Mouse (Mus musculus): ENCODE measurements around the gene Sugct.

The Sugct gene

DNA sequence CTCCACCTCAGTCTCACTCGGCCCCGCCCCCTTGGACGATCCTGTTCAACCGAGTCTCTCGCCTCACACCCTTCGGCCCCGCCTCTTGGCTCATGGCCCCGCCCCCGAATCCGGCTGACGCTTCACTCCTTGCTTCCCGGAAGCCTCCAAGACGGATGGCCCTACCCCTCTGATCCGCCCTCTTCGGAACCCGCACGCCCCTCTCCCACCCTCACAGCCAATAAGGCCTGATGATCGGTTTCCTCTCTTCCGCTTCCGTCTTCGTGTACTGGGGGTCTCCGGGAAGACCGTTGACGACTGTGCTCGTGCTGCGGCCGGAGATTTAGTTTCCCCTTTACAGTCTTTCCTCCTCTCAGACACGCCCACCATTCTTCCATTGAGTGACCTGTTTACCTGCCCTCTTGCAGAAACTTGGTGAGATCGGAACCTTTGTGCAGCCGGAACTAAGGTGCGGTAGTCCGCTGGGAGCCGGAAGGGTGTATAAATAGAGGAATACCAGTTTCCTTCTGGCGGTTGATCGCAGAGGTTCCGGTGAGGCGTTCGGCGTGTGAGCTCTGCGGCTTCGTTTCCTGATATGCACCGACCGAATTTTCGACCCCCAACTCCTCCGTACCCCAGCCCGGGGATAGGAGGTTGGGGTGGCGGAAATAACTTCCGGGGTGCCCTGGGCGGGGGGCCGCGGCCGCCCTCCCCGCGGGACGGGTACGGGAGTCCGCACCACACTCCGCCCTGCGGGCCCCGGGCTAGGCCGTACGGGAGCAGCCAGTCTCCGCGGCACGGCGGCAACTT is at the start of gene Sugct, which contains the start of gene Mplkip:
Sugct (minus strand) TSS at position 643 of the 789 bp plus-strand sequence.
Mplkip (plus strand) TSS at position 282 of the 789 bp plus-strand sequence.
- DNase-seq (ENCODE audit: low spot score in 2 of 2), result peak; percentile 100

GRCm38 (mm10) chr13:17728798-17729197 is 33.4 kb upstream of the Sugct start:
- no peak for DNase-seq (ENCODE audit: low spot score in 2 of 2)

- DNase-seq (ENCODE audit: low spot score in 2 of 2), result no peak
Measured at GRCm38 (mm10) chr13:17727922-17728321, 32.6 kb upstream of the Sugct start.

GRCm38 (mm10) chr13:17717357-17717756 is 22.0 kb upstream of the Sugct start:
- no peak for DNase-seq (ENCODE audit: low spot score in 2 of 2)

DNA sequence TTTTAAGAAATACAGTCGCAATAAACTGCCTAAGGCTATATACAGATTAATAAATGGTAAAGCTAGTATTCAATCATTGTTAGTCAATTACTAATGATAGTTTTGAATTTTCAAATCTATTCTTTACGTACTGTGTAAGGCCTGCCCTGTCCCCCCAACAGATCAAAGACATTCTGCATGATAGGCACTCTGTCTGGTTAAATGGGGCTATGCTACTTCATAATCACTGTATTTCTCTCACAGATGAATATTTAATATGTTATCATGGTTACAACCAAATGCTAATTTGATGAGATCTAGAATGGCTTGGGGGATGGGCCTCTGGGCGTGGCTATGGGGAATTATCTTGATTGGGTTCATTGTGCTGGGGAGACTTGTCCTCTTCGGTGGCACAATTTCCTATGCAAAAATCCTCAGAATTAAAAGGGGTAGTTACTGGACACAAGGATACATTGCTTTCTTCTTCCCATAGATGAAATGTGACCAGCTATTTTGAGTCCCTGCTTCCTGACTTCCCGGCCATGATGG is 13.5 kb upstream of the Sugct start:
- DNase-seq (ENCODE audit: low spot score in 2 of 2), result no peak

GRCm38 (mm10) chr13:17705188-17705826 is 10.0 kb upstream of the Sugct start:
- no peak for DNase-seq (ENCODE audit: low spot score in 2 of 2)

- DNase-seq (ENCODE audit: low spot score in 2 of 2), result no peak
Measured at GRCm38 (mm10) chr13:17702311-17702710, 7.0 kb upstream of the Sugct start.

GRCm38 (mm10) chr13:17701322-17701721 is 6.0 kb upstream of the Sugct start:
- DNase-seq (ENCODE audit: low spot score in 2 of 2), result no peak

DNA sequence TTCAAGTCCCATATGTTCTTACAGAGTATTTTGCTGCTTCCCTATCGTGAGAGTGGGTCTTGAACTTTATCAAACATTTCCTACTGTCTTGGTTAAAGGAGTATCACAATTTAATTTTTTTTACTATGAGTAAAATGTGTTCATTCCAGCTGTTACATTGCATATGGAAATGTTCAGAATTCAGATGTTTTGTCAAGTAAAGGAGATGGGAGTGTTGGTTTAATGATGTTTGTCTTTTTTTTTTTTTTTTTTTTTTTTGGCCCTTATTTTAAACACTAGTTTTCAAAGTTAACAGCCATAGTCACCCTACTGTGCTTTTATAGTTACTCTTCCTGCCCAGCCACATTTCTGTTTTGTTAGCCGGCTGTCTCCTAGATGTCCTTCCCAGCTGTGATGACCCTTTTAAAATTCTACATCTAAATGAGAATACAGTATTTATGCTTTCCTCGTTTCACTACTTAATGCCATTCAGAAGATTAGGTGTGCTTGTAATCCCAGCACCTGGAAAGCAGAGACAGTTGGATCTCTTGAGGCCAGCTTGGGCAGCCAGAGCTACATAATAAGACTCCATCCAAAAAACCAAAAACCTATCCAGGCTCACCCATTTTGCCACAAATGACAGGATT is 4.8 kb upstream of the Sugct start:
- DNase-seq (ENCODE audit: low spot score in 2 of 2), result no peak

DNA sequence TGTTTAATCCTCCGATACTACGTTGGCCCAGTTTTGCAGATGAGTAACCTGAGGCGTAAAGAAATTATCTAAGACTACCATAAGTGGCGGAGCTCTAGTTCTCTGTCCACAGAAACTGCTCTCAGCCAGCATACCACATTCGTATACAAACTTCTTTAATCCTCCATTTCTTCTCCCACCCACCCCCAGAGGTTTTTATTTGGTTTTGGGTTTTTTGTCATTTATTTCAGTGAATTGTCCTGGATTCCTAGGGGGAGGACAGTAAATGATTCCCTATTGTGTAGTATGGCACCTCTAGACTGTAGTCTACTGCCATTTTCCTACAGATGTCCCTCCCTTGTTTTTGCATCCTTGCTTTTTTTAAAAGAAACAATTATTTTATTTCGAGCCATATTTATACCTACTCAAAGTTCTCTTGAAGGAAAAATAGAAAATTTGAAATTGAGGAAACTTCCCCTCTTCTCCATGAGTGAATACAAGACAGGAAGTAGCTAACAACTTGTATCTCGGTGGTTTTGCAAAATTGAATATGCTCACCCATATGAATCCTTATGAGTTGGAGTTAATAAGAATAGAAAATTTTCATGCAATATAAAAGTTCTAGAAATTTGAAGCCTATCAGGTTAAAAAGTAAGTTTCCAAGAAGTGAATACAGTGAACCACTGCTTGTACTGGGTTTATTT is 686 bp upstream of the Sugct start:
- no peak for DNase-seq (ENCODE audit: low spot score in 2 of 2)

DNA sequence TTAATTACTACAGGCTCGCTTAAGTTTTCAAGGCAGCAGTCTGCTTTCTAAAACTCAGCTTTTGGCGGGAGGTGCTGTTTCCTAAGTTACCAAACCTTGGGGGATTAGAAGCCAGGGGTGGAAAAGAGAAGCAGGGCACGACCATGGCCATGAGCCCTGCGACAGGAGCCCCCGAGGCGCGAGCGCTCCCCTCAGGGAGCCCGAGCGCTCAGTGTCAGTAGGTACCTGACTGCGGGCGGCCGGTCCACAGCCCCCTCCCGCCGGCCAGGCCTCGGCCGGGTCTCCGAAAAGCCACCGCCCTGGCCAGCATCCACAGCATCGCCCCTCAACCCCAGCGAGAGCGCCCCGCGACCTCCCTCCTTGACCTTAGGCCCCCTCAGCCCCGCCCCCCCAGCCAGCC is 939 bp downstream of the Sugct start:
- no peak for DNase-seq (ENCODE audit: low spot score in 2 of 2)

GRCm38 (mm10) chr13:17693816-17694215 is 1.5 kb downstream of the Sugct start:
- no peak for DNase-seq (ENCODE audit: low spot score in 2 of 2)

GRCm38 (mm10) chr13:17691436-17691835 is 3.9 kb downstream of the Sugct start:
- DNase-seq (ENCODE audit: low spot score in 2 of 2), result no peak

DNA sequence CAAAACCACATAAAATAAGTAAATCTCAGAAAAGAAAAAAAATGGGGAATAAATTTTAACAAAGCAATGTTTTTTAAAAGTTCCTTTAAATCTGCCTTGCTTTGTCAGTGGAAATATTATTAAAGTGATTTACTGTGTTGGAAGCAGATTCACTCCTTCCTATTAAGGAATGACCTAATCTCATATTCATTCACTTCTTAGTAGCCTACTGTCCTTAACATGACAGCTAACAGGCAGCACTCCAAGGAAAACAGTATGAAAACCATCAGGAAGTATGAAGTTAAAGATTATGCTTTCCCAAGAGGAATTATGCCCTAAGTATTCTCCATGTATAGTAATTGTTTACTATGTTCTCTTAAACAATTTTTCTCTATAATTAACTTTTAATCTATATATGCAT is 4.7 kb downstream of the Sugct start:
- no peak for DNase-seq (ENCODE audit: low spot score in 2 of 2)

DNA sequence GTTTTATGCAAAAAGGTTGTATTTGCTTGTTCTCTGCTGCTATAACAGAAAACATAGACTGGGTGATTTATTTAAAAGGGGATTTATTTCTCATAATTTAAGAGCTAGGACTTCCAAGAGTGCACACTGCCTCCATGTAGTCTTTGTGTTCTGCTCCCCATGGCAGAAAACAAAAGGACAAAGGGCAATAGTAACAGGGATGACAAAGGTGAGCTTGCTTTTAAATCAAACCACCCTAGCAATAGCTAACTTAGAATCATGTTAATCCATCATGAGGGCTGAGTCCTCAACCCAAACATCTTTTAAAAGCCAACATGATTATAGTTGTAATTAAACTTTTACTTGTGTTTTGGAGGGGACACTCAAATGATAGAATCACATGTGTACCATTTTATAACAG is 5.9 kb downstream of the Sugct start:
- DNase-seq (ENCODE audit: low spot score in 2 of 2), result no peak

- DNase-seq (ENCODE audit: low spot score in 2 of 2), result no peak
Measured at GRCm38 (mm10) chr13:17671122-17671521, 24.2 kb downstream of the Sugct start.

GRCm38 (mm10) chr13:17667380-17667779 is 28.0 kb downstream of the Sugct start:
- DNase-seq (ENCODE audit: low spot score in 2 of 2), result no peak

DNA sequence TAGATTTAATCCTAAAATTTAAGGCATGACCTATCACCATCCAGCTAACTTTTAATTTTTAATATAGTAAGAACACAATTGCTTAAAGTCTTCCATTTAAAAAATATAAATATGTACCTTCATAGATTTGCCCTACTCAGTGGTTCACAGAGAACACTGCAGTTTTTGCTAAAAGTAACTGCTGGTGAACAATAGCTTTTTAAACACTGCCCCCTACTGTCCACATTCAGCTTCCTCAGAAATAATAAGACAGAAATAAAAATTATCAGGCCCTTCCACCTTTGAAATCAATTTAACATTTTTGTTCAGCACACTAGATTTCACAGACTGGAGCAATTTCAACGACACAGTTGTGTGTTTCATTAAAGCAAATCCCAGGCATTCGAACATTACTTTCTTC is 53.1 kb downstream of the Sugct start:
- DNase-seq (ENCODE audit: low spot score in 2 of 2), result no peak

DNA sequence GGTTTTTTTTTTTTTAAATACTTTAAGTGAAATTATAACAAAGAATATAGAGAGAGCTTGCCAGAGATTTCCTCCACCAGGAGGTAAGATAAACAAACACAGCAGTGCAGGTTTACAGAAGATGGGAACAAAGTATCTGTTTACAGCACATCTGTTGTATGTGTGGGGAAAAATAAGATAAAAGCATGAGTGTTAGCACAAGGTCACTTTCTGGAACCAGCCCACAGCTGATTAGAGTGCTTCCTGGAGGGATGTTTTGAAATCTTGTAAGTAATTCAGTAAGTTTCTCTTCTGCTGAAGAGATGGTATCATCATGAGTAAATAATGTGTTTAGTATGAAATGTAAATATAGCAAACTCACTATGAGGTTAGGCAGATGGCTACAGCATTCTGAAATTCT is 57.3 kb downstream of the Sugct start:
- no peak for DNase-seq (ENCODE audit: low spot score in 2 of 2)

GRCm38 (mm10) chr13:17627108-17627507 is 68.2 kb downstream of the Sugct start:
- DNase-seq (ENCODE audit: low spot score in 2 of 2), result no peak

DNA sequence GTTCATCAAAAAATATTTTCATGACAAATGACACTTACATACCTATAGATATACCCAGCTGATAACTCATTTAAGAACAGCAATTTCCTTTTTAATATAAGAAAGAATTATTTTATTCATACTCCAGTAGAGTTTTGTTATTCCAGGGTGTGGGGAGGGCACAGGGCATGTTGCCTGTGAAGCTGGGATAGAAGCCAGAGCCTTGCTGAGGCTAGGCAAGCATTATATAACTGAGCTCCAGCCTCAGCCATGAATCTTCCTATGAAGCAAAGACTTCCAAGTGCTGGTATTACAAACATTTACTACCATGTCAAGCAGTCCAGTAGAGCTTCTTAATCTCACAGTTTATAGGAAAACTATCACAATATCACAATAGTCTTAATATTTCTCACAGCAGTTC is 70.4 kb downstream of the Sugct start:
- no peak for DNase-seq (ENCODE audit: low spot score in 2 of 2)

GRCm38 (mm10) chr13:17606217-17606616 is 89.1 kb downstream of the Sugct start:
- no peak for DNase-seq (ENCODE audit: low spot score in 2 of 2)
